33 mouse cellular contexts compared by ENCODE assay signal in genomic region chr7:6381431-6381830, GRCm38 (mm10). TPM values are rescaled to one million over a fixed set of nuclear protein-coding genes. Genes with fewer than 3 reads are reported as not detected.
DNase-seq lines count a peak whose midpoint lies in the region; ATAC-seq and TF ChIP-seq lines count a peak whose summit lies in the region.
"Had no signal": no experiment of that assay in that cellular context is flagged by ENCODE, and none has a peak within 500 bp of the region (broad histone marks: within the 10 kb centered on the region; RNA-seq: fewer than 3 reads in every experiment).

No protein-coding gene starts in this region.

- intact Hi-C loops in left cerebral cortex, adult 2 months (cut with DNase I): no loop called here
- intact Hi-C loops in left cerebral cortex, postnatal 10 days (cut with DNase I): no loop called here

- no peak overlapping the region for H3K27ac ChIP-seq in left cerebral cortex, adult 2 months
- H3K27ac ChIP-seq: forebrain, embryonic 10.5 days; heart, embryonic 15.5 days; hindbrain, embryonic 15.5 days; macrophage; midbrain, embryonic 15.5 days had no signal

- TF ChIP-seq CTCF in left cerebral cortex, adult 2 months (IDR thresholded peaks at IDR 0.05): peak; percentile 22
- TF ChIP-seq CTCF in Patski (IDR thresholded peaks at IDR 0.05): peak; percentile 55

- H3K27me3 ChIP-seq in Patski: no peaks in the 10 kb centered on the region
- H3K27me3 ChIP-seq: heart, embryonic 15.5 days; hindbrain, embryonic 15.5 days; midbrain, embryonic 15.5 days had no signal

- POLR2A ChIA-PET in Patski (lab: Charles Lee): no interaction called here

- H3K4me3 ChIP-seq in left cerebral cortex, adult 2 months: no peak overlapping the region
- H3K4me3 ChIP-seq: heart, embryonic 15.5 days had no signal

- DNase-seq in embryo, embryonic 11 days: peak; percentile 8
- no peak for DNase-seq in embryo, embryonic 10.5 days (ENCODE audit: low spot score)
- no peak for DNase-seq in left cerebral cortex, adult 2 months (ENCODE audit: extremely low spot score in 1 of 2, low spot score in 2 of 2)
- no peak for DNase-seq in left cerebral cortex, postnatal 10 days (ENCODE audit: extremely low spot score in 1 of 2, low spot score in 2 of 2)
- DNase-seq in 3134 (ENCODE audit: extremely low read depth, insufficient read length, low spot score): peak; percentile 11
- DNase-seq in Patski (ENCODE audit: low read depth, low spot score): no peak
- no peak for DNase-seq in ovary, postnatal 36 days (ENCODE audit: low spot score)
- no peak for DNase-seq in heart, adult 9 months (ENCODE audit: low spot score in 2 of 2)
- DNase-seq: adrenal gland, postnatal 25 days; B cell, adult 2 months; cerebellum, adult 9-10 months; gastrocnemius, postnatal 25 days; heart, postnatal 36 days; kidney, postnatal 36 days; layer of hippocampus, adult 9-11 months; lung, adult 2 months; right cerebral cortex, postnatal 14 days; thymus, postnatal 14 days had no signal

- CTCF ChIA-PET in Patski (lab: Charles Lee): interaction anchor here (1.6 kb wide), 1 partner anchor 22 kb away, joined by 3 read pairs; no protein-coding TSS in a partner anchor

- in situ Hi-C loops in Patski (cut with MboI; ENCODE audit: low pct_unique_long_range_greater_than_20kb): no loop called here

- no peak for ATAC-seq in Patski
- ATAC-seq: forebrain, embryonic 16.5 days; midbrain, embryonic 15.5 days had no signal

RNA-seq across cellular contexts. Expression of gene Zfp28, which starts 1.7 kb away (rescaled TPM):
- total RNA-seq in left cerebral cortex, adult 2 months (2021): 1 to 10 TPM; 5.2 to 7.4 TPM
- total RNA-seq in left cerebral cortex, postnatal 10 days (2021): 10 to 100 TPM in 1 of 2 experiments, 1 to 10 TPM in 1; 8.9 to 10.2 TPM
- 7.6 TPM for polyA plus RNA-seq in Patski (2021)

RNA-seq across cellular contexts. Expression of gene Smim17, which starts 17.1 kb away (rescaled TPM):
- total RNA-seq in left cerebral cortex, adult 2 months (2021): 10 to 100 TPM; 15.4 to 17.0 TPM
- total RNA-seq in left cerebral cortex, postnatal 10 days (2021): 10 to 100 TPM; 14.7 to 15.7 TPM
- polyA plus RNA-seq in Patski (2021): 0.36 TPM
- total RNA-seq: adrenal gland, postnatal 25 days; CH12.LX; common myeloid progenitor, adult 5-6 weeks; heart, adult 8-10 months; heart, postnatal 36 days had no signal
- polyA plus RNA-seq: embryonic facial prominence, embryonic 11.5 days; heart, embryonic 15.5 days; kidney, embryonic 14.5 days; lung, adult 2 months; macrophage had no signal

RNA-seq across cellular contexts. Expression of gene Zfp78, which starts 18.4 kb away (rescaled TPM):
- total RNA-seq in left cerebral cortex, adult 2 months (2021): 1 to 10 TPM; 4.5 to 4.7 TPM
- total RNA-seq in left cerebral cortex, postnatal 10 days (2021): 1 to 10 TPM; 4.6 to 5.5 TPM
- polyA plus RNA-seq in Patski (2021): 3.4 TPM
- total RNA-seq: CH12.LX had no signal

RNA-seq across cellular contexts. Expression of gene Gm20715, which starts 28.6 kb away (rescaled TPM):
- total RNA-seq in left cerebral cortex, adult 2 months (2021): under 1 TPM; 0.18 to 0.19 TPM
- under 1 TPM; 0.28 to 0.34 TPM for total RNA-seq in left cerebral cortex, postnatal 10 days (2021)
- not detected for polyA plus RNA-seq in Patski (2021)
- total RNA-seq: CH12.LX; common myeloid progenitor, adult 5-6 weeks; gastrocnemius, postnatal 25 days; heart, adult 8-10 months; heart, postnatal 36 days had no signal
- polyA plus RNA-seq: embryonic facial prominence, embryonic 11.5 days; forebrain, embryonic 10.5 days; forebrain, embryonic 16.5 days; heart, embryonic 15.5 days; intestine, embryonic 14.5 days; kidney, embryonic 14.5 days; limb, embryonic 11.5 days; liver, embryonic 11.5 days; lung, adult 2 months; macrophage; neural tube, embryonic 14.5 days had no signal

RNA-seq across cellular contexts. Expression of gene Gm3854, which starts 37.9 kb away (rescaled TPM):
- 1 to 10 TPM; 6.0 to 6.8 TPM for total RNA-seq in left cerebral cortex, adult 2 months (2021)
- total RNA-seq in left cerebral cortex, postnatal 10 days (2021): 1 to 10 TPM; 8.1 to 8.6 TPM
- 0.99 TPM for polyA plus RNA-seq in Patski (2021)
- total RNA-seq: CH12.LX had no signal
- polyA plus RNA-seq: macrophage had no signal

Comparison
In these comparisons a context has a peak if more than half of its experiments do, and no peak if none do; other contexts are left out.
1. DNase-seq: peak in embryo, embryonic 11 days (single experiment) and 3134 (single experiment); none in embryo, embryonic 10.5 days (single experiment), left cerebral cortex, adult 2 months (0 of 2), left cerebral cortex, postnatal 10 days (0 of 2), Patski (single experiment), ovary, postnatal 36 days (single experiment) and heart, adult 9 months (0 of 2).